Mouse (Mus musculus): ENCODE results near the gene Pou2f1. TPM values are rescaled to one million over a fixed set of nuclear protein-coding genes. Genes with fewer than 3 reads are reported as not detected.

The Pou2f1 gene
- total RNA-seq (2021), result 1 to 10 TPM; 6.3 to 6.7 TPM
- long read RNA-seq, experiment 1, partial matches to known transcripts, result 1 of 3 reads
- long read RNA-seq, experiment 1, other reads (novel, unspliced or antisense), result 2 of 3 reads
- long read RNA-seq, experiment 2, full-length matches to known transcripts, result 1 of 2 reads
- long read RNA-seq, experiment 2, partial matches to known transcripts, result 0 of 2 reads
- long read RNA-seq, experiment 2, other reads (novel, unspliced or antisense), result 1 of 2 reads

DNA sequence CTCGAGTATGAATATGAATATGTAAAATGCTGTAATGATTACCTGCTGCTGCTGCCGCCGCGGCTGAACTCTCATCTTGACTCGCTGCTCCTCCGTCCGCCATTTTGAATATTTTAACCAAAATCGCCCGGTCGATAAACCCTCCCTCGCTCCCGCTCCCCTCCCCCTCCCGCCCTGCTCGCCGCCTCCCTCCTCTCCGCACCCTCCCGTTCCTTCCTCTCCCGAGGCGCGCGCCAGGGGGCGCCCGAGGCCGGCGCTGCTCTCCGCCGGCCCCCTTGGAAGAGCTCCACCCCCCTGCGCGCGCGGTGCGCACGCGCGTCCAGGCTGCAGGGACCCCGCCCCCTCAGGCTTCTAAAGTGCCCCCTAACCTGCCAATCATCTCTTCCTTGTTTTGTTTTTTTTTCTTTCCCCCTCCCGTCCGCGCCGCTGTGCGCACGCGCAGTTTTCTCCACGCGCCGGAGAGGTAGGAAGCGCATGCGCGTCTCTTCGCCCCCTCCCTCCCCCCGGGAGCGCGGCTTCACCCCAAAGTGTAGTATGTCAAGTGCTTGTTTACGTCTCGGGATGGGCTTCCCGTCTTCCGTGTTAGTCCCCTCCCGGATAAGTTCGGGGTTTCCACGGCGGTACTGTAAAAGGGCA lies at the start of gene Pou2f1:
Pou2f1 (minus strand) TSS at position 159 of the 636 bp plus-strand sequence.
- intact Hi-C loops (cut with DNase I; ENCODE audit: low total_unique reads), result loop anchor here (2.0 kb wide), 1 partner anchor 152 kb away; no protein-coding TSS in a partner anchor
- DNase-seq, result peak; percentile 96

DNA sequence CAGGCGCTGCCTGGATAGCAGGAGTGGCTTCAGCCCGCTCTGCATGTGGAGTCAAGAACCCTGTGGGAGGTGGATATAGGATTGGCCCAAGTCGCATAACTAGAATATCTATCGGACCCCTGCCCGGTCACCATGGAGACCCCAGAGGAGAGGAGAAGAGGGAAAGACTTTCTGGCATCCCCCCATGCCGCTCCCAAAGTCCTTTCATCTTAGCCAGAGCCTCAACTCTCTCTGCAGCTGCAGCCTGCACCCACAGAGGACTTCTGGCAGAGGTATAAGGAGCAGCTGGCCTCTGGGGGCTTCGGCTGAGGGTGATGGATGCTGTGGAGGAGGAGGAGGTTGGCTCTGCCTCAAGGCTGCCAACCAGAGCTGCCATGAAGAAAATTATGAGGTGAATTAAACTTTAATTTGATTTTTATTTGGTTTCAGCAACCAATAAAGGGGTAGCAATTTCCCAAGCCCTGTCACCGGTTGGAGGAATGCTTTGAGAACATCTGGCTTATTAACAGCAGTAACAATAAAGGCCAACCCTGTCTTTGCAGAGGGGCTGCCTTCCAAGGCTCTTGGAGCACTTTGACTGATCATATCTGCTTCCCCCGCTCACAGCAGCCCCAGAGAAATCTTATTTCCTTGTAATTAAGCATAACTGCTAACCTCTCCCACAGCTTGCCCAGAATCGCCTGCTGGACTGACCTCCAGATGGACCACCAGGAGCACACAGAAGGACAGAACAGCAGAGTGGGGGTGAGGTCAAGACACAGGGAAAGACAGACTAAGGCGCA lies 46.8 kb upstream of the Pou2f1 start:
- intact Hi-C loops (cut with DNase I; ENCODE audit: low total_unique reads), result no loop called here
- DNase-seq, result no peak

- intact Hi-C loops (cut with DNase I; ENCODE audit: low total_unique reads), result no loop called here
These were observed 45.9 kb upstream of the Pou2f1 start for GRCm38 (mm10) chr1:166048230-166048911.

GRCm38 (mm10) chr1:166047505-166048170 lies 45.2 kb upstream of the Pou2f1 start:
- DNase-seq, result no peak
- intact Hi-C loops (cut with DNase I; ENCODE audit: low total_unique reads), result no loop called here

More at GRCm38 (mm10) chr1:166048230-166048911, 45.9 kb upstream of the Pou2f1 start:
- no peak for DNase-seq

DNA sequence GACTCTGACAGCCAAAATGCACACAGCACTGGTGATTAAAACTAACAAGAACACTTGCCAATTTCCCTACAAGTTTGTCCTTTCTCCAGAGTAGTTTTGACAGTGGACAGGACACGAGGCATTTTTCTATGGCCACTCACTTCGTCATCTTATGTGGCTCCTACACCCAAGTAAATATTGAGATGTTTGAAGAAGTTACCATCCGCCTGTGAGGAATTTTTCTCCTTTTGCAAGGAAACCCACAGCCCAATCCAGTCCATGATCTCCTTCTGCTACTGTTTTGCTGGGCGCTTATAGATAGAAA lies 43.4 kb upstream of the Pou2f1 start:
- no peak for DNase-seq
- intact Hi-C loops (cut with DNase I; ENCODE audit: low total_unique reads), result no loop called here

DNA sequence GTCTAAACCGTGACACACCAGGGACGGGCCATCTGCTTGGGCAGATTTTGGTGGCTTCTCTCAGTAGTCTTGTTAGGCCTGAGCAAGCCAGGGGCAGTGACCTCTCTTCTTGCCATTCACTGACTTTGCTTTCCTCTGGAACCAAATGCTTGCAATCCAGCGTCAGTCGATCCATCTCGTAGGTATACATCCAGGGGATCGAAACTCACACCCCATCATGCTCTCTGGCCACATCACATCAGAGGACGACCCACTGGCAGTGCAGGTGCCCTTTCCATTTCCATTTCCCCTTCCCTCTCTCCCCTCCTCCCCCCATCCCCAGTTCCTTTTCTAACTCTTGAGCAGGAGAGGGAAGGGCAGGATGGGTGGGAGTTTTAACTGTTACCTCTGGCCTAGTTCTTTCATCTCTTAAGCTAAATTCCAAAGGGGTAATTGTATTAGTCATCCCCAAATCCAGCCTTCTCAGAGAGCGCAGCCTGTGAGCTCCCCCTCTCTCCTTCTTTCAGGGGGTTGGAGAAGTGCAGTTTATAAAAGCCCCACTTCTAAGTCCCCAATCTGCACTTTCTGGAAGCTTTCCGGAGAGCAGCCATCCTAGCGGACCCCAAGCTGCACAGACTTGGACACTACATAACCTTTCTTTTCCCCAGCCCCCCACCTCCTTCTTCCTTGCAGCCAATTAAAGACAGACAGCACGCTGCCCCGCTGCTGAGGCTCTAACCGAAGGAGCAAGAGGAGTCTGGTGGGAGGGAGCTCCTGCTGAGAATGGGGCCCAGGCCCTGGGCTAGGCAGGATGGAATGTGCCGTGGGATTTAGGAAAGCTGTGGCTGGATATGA lies 42.8 kb upstream of the Pou2f1 start:
- DNase-seq, result no peak

GRCm38 (mm10) chr1:166043451-166044149 lies 41.1 kb upstream of the Pou2f1 start:
- intact Hi-C loops (cut with DNase I; ENCODE audit: low total_unique reads), result no loop called here
- no peak for DNase-seq

More for the DNA sequence above, 42.8 kb upstream of the Pou2f1 start:
- intact Hi-C loops (cut with DNase I; ENCODE audit: low total_unique reads), result no loop called here

DNA sequence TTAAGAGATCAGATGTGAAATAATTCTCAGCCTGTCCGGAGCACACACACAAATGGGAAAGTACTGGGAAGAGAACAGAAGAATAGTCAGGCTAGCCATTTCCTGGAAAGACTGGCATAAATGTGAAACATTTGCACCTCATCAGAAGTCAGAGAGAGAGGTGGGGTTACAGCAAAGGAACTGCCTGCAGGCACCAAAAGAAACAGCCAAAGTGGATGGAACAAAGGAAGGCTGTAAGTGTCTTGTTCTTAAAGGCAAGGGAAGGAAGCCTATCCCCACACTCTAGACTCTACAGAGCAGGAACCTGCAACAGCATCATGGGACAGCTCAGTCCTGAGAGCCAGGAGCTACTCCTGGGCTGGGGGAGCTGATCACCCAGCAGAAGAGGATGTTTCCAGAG lies 39.0 kb upstream of the Pou2f1 start:
- DNase-seq, result no peak
- intact Hi-C loops (cut with DNase I; ENCODE audit: low total_unique reads), result no loop called here

DNA sequence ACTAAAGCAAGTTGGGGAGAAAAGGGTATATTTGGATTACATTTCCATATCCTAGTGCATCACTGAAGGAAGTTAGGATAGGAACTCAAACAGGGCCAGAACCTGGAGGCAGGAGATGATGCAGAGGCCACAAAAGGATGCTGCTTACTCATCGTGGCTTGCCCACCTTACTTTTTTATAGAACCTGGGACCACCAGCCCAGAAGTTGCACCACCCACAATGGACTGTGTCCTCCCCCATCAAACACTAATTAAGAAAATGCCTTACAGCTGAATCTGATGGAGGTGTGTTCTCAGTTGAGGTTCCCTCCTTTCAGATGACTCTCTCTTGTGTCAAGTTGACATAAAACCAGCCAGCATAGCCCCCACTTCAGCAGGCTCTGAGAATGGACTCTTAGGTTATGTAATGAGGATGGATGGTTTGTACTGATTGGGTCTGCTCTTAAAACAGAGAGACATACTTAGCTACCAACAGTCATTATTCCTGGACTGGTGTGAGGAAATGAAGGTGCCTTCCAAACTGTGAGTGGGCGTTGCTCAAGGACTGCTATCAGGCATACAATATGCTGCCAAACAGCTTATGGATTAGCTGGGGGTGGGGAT lies 36.4 kb upstream of the Pou2f1 start:
- intact Hi-C loops (cut with DNase I; ENCODE audit: low total_unique reads), result no loop called here

GRCm38 (mm10) chr1:166035045-166035444 lies 32.6 kb upstream of the Pou2f1 start:
- intact Hi-C loops (cut with DNase I; ENCODE audit: low total_unique reads), result no loop called here
- DNase-seq, result no peak

More for the DNA sequence above, 36.4 kb upstream of the Pou2f1 start:
- DNase-seq, result no peak

GRCm38 (mm10) chr1:166031673-166032547 lies 29.4 kb upstream of the Pou2f1 start:
- no peak for DNase-seq
- intact Hi-C loops (cut with DNase I; ENCODE audit: low total_unique reads), result no loop called here

GRCm38 (mm10) chr1:166023981-166024380 lies 21.5 kb upstream of the Pou2f1 start:
- DNase-seq, result no peak
- intact Hi-C loops (cut with DNase I; ENCODE audit: low total_unique reads), result no loop called here

- DNase-seq, result no peak
- intact Hi-C loops (cut with DNase I; ENCODE audit: low total_unique reads), result no loop called here
These were observed 14.7 kb upstream of the Pou2f1 start for GRCm38 (mm10) chr1:166017203-166017602.

GRCm38 (mm10) chr1:166016306-166016705 lies 13.8 kb upstream of the Pou2f1 start:
- intact Hi-C loops (cut with DNase I; ENCODE audit: low total_unique reads), result no loop called here
- DNase-seq, result no peak

- DNase-seq, result no peak
- intact Hi-C loops (cut with DNase I; ENCODE audit: low total_unique reads), result no loop called here
These were observed 12.1 kb upstream of the Pou2f1 start for GRCm38 (mm10) chr1:166014530-166014929.

DNA sequence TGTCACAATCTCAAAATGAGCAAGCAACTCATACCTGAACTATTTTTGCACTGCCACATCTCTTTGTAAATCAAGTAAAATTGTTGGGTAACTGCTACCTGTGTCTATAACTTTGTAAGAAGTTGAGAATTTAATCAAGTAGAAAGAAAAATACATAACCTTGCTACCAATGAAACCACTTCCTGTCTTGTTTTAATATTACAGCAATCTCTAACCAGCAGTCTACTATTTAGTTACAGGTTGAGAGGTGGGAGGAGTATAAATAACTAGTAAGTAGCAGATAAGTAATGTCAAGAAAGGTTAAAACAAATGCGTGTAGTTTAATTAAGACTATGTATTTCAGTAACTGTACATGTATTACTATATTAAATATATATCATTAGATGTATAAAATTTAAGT lies 7.6 kb upstream of the Pou2f1 start:
- intact Hi-C loops (cut with DNase I; ENCODE audit: low total_unique reads), result no loop called here
- no peak for DNase-seq
